Mouse (Mus musculus): ENCODE measurements at regions not wholly inside any gene's neighbourhood (a gene's known extent, or its start where the extent isn't known, plus 50 kb on each side); places are given as distances from the start of the nearest gene placed in this dataset.
A peak's percentile ranks its signal among the peaks of the same experiment; 100 is the strongest.

DNA sequence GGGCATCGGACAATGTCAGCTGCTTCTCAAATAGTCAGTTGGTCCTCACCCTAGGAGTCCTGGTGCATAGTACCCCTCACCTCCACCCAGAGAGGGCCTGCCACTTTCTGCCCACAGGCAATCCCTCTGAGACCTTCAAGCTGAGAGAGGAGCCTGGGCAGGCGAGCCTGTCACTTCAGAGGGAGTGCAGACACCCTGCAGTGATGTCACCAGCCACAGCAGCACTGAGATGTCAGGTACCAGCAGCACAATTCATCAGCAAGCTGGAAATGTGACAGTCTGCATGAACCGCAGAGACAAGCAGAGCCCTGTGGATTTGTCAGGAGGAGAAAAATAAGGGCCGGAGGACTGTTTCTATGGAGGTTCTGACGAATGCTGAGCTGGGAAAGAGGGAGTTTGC is 324.3 kb downstream of the Qk start:
- no peak for DNase-seq (ENCODE audit: low read depth)

DNA sequence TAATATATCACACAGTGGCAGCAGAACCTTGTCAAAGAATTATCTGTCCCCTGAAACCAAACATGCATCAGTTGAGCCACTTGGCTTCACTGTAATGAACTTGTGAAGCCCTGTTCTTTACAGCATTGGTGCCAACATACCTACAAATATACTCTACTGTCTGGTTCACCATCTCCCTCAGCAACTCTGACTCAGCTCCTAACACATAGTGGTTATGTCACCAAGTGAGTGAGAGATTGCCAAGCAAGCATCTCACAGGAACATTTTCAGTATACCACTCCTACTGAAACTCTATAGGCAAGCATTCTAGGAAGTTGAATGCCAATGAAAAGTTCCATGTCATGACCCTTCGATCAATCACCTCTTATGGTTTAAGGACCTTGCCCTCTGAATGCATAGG is 321.2 kb upstream of the Pabpc6 start:
- DNase-seq (ENCODE audit: low read depth), result no peak

DNA sequence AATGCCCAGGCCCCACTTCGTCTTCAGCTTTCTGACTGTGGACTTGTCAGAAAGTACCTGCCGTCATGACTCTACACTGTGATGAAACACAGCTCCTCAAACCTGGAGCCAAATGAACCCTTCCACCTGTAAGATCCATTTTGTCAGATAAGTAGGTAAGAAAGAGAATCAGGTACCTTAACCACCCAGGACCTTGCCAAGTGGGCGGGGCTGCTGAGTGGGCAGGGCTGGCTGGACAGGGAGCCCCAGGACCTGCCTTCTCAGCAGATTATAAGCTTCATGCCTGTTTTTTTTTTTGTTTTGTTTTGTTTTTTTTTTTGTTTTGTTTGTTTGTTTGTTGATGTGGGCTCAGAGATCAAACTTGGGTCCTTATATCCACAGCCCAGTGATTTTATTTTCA is 311.8 kb upstream of the Pabpc6 start:
- DNase-seq (ENCODE audit: low read depth), result no peak

DNA sequence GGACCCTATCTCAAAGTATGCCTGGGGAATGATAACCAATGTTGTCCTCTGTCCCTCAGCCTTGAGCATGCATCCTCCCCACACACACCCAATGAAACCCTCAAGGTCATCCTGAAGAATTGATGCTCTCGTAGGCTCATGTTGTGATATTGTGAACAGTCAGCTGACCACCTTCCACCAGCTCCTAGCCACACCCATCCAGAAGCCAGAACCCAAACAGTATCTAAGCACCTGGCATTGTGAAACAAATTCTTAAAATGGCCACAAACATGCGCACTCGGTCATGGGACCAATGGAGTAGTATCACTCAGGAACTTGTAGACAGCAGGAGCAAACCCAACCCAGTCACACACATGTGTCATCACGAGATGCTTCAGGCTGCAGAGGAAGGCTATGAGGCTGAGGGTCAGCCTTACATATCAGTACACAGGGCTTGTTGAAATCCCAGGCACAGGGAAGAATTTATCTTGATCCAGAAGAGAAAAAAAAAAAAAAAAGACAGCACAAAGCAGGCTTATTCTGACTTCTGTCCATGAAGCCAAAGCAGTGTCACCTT is 307.4 kb upstream of the Pabpc6 start:
- no peak for DNase-seq (ENCODE audit: low read depth)

DNA sequence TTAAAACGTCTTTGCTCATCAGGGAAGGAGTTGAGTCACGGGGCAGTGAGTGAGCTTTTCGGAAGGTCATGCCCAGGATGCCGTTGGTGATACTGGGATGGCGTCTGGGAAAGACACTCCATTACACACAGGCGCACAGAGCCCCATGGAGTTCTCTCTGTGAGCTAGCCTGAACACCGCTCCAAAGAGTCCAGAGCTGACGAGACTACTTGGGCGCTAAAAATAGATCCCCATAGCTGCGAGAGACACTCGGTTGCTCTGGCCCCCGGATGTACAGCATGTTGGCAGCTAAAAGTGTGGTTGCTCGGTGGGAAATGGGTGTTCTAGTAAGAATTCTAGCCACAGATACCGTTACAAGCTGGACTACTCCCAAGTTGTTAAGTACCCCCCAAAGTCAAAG is 306.5 kb upstream of the Pabpc6 start:
- no peak for DNase-seq (ENCODE audit: low read depth)

DNA sequence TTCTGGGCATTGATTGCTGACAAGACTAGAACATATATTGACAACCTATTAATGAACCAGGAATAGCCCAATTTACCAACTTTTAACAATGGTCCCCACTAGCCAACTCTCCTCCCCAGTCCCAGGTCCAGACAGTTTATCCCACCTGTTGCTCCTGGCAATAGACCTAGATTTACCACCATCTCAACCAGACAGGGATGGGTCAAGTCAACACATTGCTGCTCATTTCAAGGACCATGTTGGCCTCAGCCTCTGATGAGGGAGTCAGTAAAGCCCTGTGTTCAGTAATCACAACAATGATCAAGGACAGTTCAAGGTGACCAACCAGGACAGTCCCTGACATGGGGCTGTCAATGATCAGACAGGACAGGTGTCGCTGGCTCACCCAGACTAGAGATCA is 305.6 kb upstream of the Pabpc6 start:
- DNase-seq (ENCODE audit: low read depth), result no peak

DNA sequence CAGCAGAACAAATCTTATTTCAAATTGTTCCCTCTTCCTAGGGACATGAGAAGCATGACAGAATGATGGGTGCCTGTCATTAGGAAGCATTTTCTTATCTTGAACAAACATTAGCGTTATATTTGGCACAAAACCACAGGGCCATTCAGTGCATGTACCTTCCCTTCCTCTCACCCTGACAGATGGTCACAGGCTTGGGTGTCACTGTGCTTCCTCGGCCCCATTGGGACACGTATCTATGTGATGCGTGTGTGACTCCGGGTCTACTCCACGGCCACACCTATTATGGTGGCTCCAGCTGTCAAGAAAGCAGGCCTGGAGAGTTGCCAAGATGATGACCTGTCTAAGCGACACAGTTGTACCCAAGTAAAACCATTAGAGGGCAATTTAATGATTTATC is 298.5 kb upstream of the Pabpc6 start:
- DNase-seq (ENCODE audit: low read depth), result no peak

DNA sequence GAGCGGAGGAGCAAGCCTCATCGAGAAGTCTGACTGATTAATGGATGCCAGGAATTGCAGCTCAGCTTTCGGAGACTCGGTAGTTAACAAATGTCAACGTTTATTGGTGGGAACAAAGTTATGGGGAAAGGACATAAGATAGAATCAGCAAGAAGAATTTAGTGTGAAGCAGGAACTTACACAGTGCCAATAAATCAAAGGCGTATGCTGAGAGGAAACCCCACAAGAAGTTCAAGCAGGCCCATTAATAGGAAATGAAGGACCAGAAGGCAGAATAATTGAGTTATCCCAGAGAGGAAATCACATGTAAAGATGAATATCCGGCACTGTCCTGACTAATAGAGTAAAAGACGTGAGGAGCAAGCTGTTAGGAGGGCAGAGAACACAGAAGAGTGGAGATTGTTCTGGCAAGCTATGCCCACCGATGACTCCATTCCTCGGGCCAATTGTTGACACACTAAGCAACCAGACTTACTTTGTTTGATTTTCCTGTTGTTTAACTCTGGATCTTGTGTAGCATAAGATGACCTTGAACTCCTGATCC is 293.4 kb upstream of the Pabpc6 start:
- DNase-seq (ENCODE audit: low read depth), result no peak

DNA sequence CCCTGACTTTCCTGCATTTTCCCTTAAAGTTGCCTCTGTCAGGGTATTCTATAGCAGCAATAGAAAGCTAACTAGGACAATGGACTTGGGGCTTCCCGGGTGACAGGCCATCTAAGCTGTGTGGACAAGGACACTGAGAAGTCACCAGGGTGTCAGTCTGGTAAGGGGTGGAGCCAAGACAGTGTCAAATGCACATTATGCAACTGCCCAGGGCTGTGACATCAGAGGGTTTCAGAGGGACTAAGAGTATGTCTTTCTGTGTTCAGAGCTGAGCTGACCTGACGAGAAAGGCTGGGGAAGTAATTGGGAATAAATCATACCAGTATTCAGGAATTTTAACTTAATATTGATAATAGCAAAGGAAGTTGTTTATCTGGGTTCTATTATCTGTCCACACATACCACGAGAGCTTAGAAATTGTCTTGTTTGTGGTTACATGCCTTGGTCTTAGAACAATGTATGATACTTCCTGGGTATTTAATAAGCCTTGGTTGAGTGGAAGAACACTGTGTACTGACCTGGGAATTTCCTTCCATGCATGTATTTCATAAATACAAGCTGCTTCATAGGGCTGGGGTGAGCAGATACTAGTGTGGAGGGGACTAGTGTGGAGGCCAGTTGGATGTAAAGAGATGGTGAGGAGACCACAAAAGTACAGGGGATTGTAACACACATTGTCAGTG is 279.6 kb upstream of the Pabpc6 start:
- no peak for DNase-seq (ENCODE audit: low read depth)

DNA sequence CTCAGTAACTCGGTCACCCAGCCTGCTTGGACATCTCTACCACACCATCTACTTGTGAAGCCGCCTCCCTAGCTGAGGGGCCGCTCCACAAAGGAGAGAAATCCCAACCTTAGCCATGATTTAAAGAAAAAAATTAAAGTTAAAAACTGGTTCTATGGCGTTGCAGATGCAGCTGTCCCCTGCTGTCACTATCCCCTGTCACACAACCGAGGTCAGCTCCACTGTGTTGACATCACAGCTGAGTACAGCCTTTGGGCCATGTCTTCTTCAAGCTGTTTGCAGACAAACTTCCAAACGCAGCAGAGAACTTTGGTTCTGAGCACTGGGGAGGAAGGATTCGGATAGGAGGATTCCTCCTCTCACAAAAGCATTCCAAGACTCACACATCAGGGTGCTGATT is 278.1 kb upstream of the Pabpc6 start:
- DNase-seq (ENCODE audit: low read depth), result no peak

DNA sequence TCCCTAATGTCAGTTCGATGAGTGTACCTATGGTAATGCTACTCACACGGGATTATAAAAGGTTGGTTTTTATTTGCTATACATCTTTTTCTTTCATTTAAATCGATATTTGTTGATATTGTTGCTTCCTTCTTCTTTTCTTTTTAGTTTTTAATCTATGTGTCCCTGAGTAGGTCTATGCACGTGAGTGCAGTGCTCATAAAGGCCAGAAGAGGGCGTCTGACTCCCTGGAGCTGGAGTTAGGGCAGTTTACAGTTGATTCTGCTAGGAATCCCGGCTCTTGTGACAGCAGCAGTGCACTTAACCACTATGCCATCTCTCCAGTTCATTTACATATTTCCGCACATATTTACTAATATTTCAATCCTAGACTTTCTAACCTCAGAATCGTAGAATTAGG is 275.0 kb upstream of the Pabpc6 start:
- DNase-seq (ENCODE audit: low read depth), result no peak

DNA sequence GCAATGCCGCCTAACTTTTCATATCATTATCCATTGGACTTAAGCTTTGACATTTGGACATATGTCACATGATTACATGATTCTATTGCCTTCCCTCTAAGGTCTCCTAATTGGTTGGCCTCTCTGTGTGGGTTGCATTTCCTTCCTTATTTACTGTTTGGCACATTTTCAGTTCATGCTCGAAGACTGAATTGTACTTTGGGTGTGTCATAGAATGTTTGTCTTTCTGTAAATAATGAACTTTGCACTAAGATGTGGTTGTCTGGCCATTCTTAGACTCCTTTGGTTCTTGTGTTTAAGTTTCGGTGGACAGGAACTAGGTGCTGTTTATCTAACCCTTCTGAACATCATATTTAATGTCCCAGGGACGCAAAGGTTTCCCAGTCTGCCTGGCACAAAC is 272.7 kb upstream of the Pabpc6 start:
- DNase-seq (ENCODE audit: low read depth), result no peak

DNA sequence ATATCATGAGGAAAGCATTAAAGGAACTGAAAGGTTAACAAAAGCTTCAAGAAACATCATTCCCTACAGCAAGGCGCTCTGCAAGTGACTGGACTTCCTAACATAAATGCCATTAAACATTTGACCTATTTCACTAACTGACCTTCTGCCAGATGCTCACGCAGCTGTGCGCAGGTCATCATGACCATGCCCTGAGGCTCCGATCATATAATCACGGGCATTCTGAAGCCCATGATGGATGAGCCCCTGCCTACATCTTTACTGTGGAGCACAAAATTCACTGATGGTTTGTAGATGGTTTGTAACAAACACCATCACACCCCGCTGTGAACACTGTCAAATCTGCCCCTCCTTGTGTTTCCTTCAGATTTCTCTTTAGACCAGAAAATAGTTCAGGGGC is 270.1 kb upstream of the Pabpc6 start:
- no peak for DNase-seq (ENCODE audit: low read depth)

DNA sequence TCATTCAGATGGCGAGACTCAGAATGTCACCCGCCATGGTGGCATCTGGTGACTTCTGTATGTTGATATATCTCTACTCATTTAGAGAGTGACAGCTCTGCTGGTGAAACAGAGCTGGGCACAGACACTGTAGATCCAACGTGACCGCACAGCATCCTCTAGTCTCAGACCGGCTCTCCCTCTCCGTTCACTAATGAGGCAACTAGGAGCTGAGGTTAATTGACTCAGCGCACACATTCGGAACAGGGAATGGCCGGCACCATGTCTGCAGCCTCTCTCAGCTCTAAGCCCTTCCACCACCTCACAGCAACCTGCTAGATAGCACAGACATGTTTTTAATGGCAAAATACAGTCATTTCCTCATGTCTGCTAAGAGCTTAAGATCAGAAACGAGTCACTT is 268.9 kb upstream of the Pabpc6 start:
- DNase-seq (ENCODE audit: low read depth), result no peak

DNA sequence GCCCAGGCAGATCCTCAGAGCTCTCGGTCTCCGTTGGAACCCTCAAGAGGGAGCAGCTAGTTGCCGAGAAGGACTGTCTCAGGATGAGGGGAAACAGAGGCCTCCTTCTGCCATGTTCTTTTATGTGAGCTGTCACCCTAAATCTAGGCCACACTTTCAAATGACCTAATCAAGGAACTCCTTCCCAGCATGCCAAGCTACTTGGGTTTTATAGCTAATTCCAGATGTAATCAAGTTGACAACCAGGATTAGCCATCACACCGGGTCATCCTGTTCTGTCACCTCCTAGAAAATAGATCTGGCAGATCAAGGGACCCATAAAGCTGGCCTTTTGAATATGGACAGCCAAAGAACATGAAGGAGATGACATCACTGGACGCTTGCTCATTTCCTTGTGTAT is 267.7 kb upstream of the Pabpc6 start:
- DNase-seq (ENCODE audit: low read depth), result no peak

DNA sequence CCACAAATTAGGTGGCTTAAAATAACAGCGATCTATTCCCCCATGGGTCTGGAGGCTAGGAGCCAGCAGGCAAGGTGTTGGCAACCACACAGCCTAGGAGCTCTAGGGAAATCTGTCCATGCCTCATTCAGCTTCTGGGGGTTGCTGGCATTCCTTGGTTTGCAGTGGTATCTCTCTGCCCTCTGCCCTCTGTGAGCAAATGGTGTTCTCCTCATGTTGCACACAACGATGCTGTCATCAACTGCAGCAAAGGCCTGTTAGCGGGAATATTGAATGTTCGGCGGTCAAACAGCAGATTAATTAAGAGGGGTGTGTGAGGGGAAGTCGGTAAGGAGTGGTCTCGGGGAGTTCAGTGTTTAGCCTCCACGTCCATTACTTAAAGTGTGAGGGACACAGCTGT is 262.7 kb upstream of the Pabpc6 start:
- no peak for DNase-seq (ENCODE audit: low read depth)

DNA sequence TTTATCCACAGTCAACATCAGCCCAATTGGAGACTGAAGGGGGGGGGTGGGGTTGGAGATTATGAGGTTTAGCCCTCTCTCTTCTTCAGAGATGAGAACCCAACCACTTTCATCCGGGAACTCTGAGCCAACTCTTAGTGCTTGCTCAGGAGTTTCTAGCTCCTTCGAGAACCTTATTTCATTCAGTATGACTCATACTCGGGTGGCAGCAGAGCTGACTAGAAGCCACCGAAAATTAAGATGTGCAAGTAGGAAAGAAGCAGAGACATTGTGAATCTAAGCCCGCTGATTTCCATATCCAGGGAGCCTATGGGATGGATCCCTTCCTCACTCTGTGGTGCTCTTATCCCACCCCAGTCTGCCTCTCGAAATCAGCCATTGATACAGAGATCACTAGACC is 262.0 kb upstream of the Pabpc6 start:
- DNase-seq (ENCODE audit: low read depth), result no peak

DNA sequence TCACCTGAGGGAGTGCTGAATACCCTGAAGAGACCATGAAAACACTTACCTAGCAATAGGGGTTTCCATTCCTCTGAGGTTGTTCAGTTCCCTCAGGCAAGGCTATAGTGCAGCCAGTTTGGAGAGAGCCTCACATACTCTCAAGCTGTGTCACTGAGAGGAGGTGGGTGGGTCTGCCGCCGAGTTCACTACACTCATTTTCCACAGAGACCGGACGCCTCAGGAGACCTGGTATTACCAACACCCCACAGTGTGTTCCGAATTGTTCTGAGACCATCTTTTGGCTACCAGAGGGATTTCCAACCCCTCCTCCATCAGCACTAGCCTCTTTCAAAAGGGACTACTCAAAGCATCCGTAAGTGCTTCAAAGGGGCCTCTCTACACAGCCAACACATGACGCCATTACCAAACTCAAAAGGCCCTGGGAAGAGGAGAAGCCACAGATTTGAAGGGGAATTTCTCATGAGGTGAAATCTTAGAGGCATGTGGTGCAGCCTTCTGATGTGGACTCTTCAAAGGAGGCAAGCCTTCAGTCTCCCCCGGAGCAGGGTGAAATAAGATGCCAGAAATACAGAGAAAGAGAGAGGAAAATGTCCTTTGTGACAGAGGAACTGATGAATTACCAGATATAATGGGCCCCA is 260.1 kb upstream of the Pabpc6 start:
- DNase-seq (ENCODE audit: low read depth), result no peak

DNA sequence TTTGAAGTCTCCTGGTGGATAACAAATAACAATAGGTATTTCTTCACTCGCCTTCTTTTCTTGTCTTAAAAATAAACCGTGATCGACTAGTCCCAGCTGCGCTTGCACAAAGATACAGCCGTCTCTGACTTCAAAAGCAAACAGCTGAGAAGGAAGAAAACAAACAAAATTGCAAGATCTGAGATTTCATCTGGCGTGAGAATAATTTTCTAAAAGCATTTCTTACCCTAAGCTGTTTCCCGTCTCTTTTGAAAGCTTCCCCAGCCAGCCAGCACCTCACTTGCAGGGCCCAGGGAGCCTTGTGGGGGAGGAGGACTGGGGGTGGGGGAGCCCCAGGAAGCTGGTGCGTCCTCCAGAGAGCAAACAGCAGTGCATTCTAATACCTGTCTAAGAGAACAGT is 258.2 kb upstream of the Pabpc6 start:
- peak; percentile 9 for DNase-seq (ENCODE audit: low read depth)

DNA sequence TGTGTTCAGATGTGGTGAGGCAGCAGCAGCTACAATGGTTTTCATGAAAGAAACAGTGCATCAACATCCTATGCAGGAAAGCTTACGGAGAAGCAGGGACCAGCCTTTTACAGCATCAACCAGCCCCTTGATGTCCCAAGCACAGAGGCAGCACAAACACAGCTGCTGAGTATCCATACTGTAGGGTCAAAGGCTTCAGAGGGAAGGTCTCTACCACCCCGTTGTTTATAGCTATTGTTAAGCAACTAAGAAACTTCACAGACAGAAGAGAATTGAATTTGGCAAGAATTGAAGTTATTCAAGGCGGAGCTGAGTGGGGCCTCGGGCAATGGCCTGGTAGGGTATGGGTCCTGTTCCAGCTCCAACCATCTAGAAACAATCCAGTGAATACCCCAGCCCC is 256.8 kb upstream of the Pabpc6 start:
- no peak for DNase-seq (ENCODE audit: low read depth)

DNA sequence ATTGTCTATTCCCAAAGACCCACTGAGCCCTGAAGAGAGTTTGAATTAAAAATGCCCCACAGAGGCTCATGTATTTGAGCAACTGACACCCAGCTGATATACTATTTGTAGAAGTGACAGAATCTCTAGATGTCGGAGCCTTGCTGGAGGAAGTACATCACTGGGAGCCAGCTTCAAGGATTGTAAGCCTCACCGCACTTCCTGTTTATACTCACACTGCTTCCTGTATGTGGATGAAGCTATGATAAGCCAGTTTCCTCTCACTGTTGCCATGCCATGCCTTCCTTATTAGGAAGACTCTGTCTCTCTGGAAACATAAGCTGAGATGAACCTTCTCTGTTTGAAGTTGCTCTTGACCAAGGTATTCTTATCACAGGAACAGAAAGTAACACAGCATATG is 251.8 kb upstream of the Pabpc6 start:
- DNase-seq (ENCODE audit: low read depth), result peak; percentile 10

DNA sequence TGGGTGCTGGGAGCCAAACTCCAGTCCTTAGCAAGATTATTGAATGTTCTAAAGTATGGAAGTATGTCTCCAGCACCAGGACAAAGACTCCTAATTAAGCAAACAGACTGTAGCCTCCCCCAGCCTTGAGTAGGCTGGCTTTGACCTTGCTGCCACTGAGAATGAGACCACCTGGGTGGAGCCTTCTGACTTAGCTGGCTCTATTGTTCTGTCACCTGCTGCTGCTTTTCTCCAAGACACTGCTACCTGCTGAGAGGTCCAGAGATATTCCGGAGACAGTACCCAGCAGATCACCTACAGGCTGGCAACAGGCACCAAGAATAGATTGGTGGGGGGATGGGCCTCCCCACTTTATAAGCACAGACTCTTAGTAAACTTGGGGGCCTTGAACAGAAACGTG is 247.5 kb upstream of the Pabpc6 start:
- no peak for DNase-seq (ENCODE audit: low read depth)

DNA sequence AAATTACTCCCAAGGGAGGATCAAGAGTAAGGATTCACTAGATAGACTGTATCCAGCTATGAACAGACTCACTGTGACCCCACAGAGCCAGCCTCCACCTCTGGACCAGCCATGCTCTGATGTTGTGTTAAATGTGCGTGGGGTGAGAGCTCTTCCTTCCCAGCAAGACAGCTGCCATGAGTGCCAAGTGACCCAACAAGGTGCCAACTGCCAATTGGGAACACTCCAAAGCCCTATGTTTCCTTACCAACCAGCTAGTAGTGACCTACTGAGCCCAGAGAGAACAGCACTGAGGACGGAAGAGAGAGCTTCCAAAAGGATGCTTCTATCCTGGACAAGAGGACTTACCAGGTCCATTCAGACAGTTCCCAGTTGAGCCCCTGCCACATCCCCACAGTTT is 241.3 kb upstream of the Pabpc6 start:
- no peak for DNase-seq (ENCODE audit: low read depth)

DNA sequence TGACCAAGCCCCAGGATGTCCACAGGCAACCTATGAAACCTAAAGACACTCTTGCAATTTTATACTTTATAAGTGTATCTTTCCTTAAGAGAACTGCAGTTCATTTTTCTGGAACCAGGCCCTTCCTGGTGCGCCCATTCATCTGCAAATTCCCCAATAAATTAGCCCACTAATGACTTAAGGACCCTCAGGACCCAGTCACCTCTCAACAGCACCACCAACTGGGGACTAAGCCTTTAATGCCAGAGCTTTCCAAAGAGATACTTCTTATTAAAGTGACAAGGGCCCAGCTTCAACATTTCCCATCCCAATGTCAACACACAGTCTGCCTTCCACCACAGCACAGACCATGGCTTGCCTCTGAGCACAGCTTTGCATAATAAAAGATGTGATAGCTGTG is 237.6 kb upstream of the Pabpc6 start:
- no peak for DNase-seq (ENCODE audit: low read depth)

Data from naive thymus-derived CD4-positive, alpha-beta T cell, adult 2 months (primary cell).